Mouse (Mus musculus) kidney, embryonic 16.5 days (tissue): ENCODE measurements around the gene 1700028K03Rik. TPM values are rescaled to one million over a fixed set of nuclear protein-coding genes. Genes with fewer than 3 reads are reported as not detected.

Experiments
- ATAC-seq: fragments of 200-750 bp; cut with Nextera tagmentation; 2 replicates; pipeline ENCODE4 v1.8.0; 2017; ENCODE audit warnings: moderate TSS enrichment; ENCODE audit not compliant: low FRiP score, low TSS enrichment
- H3K27ac ChIP-seq: fragments of 300-500 bp; sonication (generic); 2 replicates; pipeline ENCODE4 v1.5.1; 2014; ENCODE audit warnings: low read length
- H3K27me3 ChIP-seq: fragments of 300-500 bp; sonication (generic); 2 replicates; pipeline ENCODE4 v1.6.1; 2014; ENCODE audit warnings: low read length, control low read depth, mixed read lengths; ENCODE audit not compliant: insufficient read depth
- H3K36me3 ChIP-seq: fragments of 300-500 bp; sonication (generic); 2 replicates; pipeline ENCODE4 v1.6.1; 2014; ENCODE audit warnings: low read length, control low read depth, mixed read lengths; ENCODE audit not compliant: insufficient read depth
- H3K4me1 ChIP-seq: fragments of 300-500 bp; sonication (generic); 2 replicates; pipeline ENCODE4 v1.6.1; 2014; ENCODE audit warnings: low read length, control low read depth, mixed read lengths; ENCODE audit not compliant: insufficient read depth
- H3K4me2 ChIP-seq: fragments of 300-500 bp; sonication (generic); replicated peaks from 2 replicates; pipeline ENCODE4 v1.6.1; 2014; ENCODE audit warnings: low read depth, low read length
- H3K4me3 ChIP-seq: fragments of 300-500 bp; sonication (generic); 2 replicates; pipeline ENCODE4 v1.5.1; 2014; ENCODE audit warnings: mild to moderate bottlenecking, low read length
- H3K9ac ChIP-seq: fragments of 300-500 bp; sonication (generic); replicated peaks from 2 replicates; pipeline ENCODE4 v1.6.1; 2014; ENCODE audit warnings: low read length
- H3K9me3 ChIP-seq: fragments of 300-500 bp; sonication (generic); 2 replicates; pipeline ENCODE4 v1.6.1; 2016; ENCODE audit warnings: low read length, control low read depth
- WGBS: fragments of 180-500 bp; shearing (Covaris S2); extraction: QIAGEN DNeasy Blood & Tissue Kit; methylation state at CpG from one replicate; pipeline ENCODE4 v1.1.7; 2014; 5-methylcytosine and 5-hydroxymethylcytosine counted together
- polyA plus RNA-seq: library from polyadenylated mRNA; unstranded; fragments of >200 nt; fragmentation: Nextera tagmentation; extraction: Ambion mirVana; gene quantifications from 2 replicates; pipeline ENCODE4 v1.2.1, GENCODE M21; 2015

The 1700028K03Rik gene
- polyA plus RNA-seq, 1 experiment from 2014 or later: 0.09 TPM

DNA sequence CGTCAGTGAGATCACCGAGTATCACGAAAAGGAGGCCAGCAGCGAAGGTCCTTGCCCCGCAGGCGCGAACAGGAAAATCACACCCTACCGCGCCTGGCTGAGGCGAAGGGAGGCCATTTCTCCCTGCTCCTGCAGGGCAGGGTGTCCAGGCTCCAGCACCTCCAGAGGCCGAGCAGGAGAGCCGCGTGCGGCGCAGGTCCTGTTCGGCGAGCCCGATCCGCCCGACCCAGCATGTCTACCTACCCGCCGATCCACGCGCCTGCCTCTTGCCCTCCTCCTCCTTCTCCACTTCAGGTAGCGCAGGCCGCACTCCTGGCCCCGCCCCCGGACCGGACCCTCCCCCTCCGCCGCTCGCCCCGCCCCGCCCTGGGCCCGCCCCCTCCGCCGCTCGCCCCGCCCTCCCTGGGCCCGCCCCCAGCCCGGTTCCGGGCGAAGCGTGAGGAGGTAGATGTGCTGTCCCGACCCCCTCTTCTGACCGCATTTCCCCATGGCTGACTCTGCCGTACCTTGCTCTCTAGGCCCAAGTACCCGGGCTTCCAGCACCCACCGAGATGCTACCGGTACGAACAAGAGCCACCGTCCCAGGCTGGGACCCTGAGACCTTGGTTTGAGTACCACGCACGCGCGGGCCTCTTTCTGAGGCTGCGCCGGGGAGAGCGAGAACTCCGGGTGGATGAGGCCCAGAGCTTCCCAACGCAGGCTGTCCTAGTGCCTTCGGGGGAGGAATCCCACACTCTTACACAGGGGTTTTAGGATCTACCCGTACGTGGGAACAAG, 63.0 kb downstream of the 1700028K03Rik start, which contains the start of the genes Rpap2 and Glmn:
Gene Rpap2, plus strand, starts transcription at position 73 of the 777 bp plus-strand sequence.
Gene Glmn, minus strand, starts transcription at position 588 of the 777 bp plus-strand sequence.
- peak within 1 kb of the TSS; percentile 91 for H3K9ac ChIP-seq
- H3K27me3 ChIP-seq: no peaks in the 10 kb centered on the region
- no peaks in the 10 kb centered on the region for H3K9me3 ChIP-seq
- peak; percentile 97 for ATAC-seq
- peaks cover 5% of the 10 kb centered on the region; the same call in 1 of the 2 replicates for H3K4me1 ChIP-seq
- WGBS: under 1% methylated on average over 43 of the region's 64 CpGs
- peak within 1 kb of the TSS; percentile 91 for H3K27ac ChIP-seq
- peak within 1 kb of the TSS; percentile 76 for H3K4me2 ChIP-seq
- H3K36me3 ChIP-seq: peaks cover 20% of the 10 kb centered on the region
- peak within 1 kb of the TSS; percentile 83 for H3K4me3 ChIP-seq

DNA sequence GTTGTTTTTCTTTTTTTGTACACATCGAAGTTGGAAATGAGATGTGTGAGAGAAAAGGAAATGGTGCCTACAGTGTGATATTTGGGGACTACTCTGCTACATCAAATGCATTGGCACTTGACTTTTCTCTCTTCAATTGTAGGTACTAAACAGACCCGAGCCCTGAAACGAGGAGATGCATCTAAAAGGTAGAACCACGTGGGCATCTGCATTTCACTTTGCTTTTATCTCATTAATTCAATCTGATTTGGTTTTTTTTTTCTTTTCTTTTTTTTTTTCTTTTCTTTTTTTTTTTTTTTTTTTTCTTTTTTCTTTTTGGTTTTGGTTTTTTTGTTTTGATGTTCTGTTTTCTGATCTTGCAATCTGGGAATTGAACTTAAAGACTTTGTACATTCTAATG, 63.9 kb downstream of the 1700028K03Rik start:
- no peak for ATAC-seq
- H3K4me3 ChIP-seq: peak overlapping the region; percentile 83
- peaks cover 21% of the 10 kb centered on the region for H3K36me3 ChIP-seq
- H3K9ac ChIP-seq: peak overlapping the region; percentile 85; the same call in 1 of the 2 replicates
- 13% methylated on average over 4 of the region's 4 CpGs for WGBS
- no peaks in the 10 kb centered on the region for H3K27me3 ChIP-seq
- H3K4me1 ChIP-seq: peaks cover 5% of the 10 kb centered on the region; the same call in 1 of the 2 replicates
- H3K27ac ChIP-seq: no peak overlapping the region; the same call in 1 of the 2 replicates
- H3K4me2 ChIP-seq: peak overlapping the region; percentile 76
- no peaks in the 10 kb centered on the region for H3K9me3 ChIP-seq

Other genes with a start within 250 kb of the 1700028K03Rik start
- 17.3 and 18.6 TPM in 2 replicates for gene Tgfbr3, start 245.1 kb upstream of the 1700028K03Rik start, polyA plus RNA-seq
- gene Brdt, start 203.6 kb upstream of the 1700028K03Rik start, polyA plus RNA-seq: 1.3 and 1.5 TPM in 2 replicates
- 1.1 and 1.2 TPM in 2 replicates for gene Ephx4, start 132.0 kb upstream of the 1700028K03Rik start, polyA plus RNA-seq
- gene Lpcat2b, start 103.2 kb upstream of the 1700028K03Rik start, polyA plus RNA-seq: not detected in 2 replicates
- 2.7 and 5.3 TPM in 2 replicates for gene Btbd8, start 96.7 kb upstream of the 1700028K03Rik start, polyA plus RNA-seq
- 0.41 and 0.62 TPM in 2 replicates for gene Gm42669, start 27.1 kb upstream of the 1700028K03Rik start, polyA plus RNA-seq
- 17.2 and 18.6 TPM in 2 replicates for gene Rpap2, start 62.7 kb downstream of the 1700028K03Rik start, polyA plus RNA-seq
- 25.7 and 25.8 TPM in 2 replicates for gene Glmn, start 63.2 kb downstream of the 1700028K03Rik start, polyA plus RNA-seq
- not detected in 2 replicates for gene Gfi1, start 191.3 kb downstream of the 1700028K03Rik start, polyA plus RNA-seq